Mouse (Mus musculus) heart, embryonic 13.5 days (tissue): ENCODE measurements around the gene Hjurp. TPM values are rescaled to one million over a fixed set of nuclear protein-coding genes. Genes with fewer than 3 reads are reported as not detected.

ENCODE experiments used
- ATAC-seq: fragments of 200-750 bp; cut with Nextera tagmentation; 2 replicates; pipeline ENCODE4 v1.8.0; 2017; ENCODE audit warnings: moderate TSS enrichment; ENCODE audit not compliant: insufficient number of reproducible peaks, low FRiP score, low TSS enrichment; ENCODE audit errors: extremely low read depth
- H3K27ac ChIP-seq: fragments of 300-500 bp; sonication (generic); replicated peaks from 2 replicates; pipeline ENCODE4 v1.5.1; 2015; ENCODE audit warnings: moderate library complexity, mild to moderate bottlenecking, inconsistent platforms
- H3K27me3 ChIP-seq: fragments of 300-500 bp; sonication (generic); replicated peaks from 2 replicates; pipeline ENCODE4 v1.6.1; 2015; ENCODE audit warnings: mild to moderate bottlenecking, inconsistent platforms
- H3K36me3 ChIP-seq: fragments of 300-500 bp; sonication (generic); 2 replicates; pipeline ENCODE4 v1.6.1; 2015; ENCODE audit warnings: mild to moderate bottlenecking, inconsistent platforms
- H3K4me1 ChIP-seq: fragments of 300-500 bp; sonication (generic); 2 replicates; pipeline ENCODE4 v1.6.1; 2015; ENCODE audit warnings: inconsistent platforms
- H3K4me2 ChIP-seq: fragments of 300-500 bp; sonication (generic); 2 replicates; pipeline ENCODE4 v1.6.1; 2015; ENCODE audit warnings: inconsistent platforms, mild to moderate bottlenecking, moderate library complexity
- H3K4me3 ChIP-seq: fragments of 300-500 bp; sonication (generic); 2 replicates; pipeline ENCODE4 v1.5.1; 2015; ENCODE audit warnings: moderate library complexity, mild to moderate bottlenecking, inconsistent platforms
- H3K9ac ChIP-seq: fragments of 300-500 bp; sonication (generic); 2 replicates; pipeline ENCODE4 v1.6.1; 2015; ENCODE audit warnings: inconsistent platforms, mild to moderate bottlenecking, moderate library complexity
- H3K9me3 ChIP-seq: fragments of 300-500 bp; sonication (generic); 2 replicates; pipeline ENCODE4 v1.6.1; 2016; ENCODE audit warnings: inconsistent platforms
- WGBS: fragments of 180-500 bp; shearing (Covaris S2); methylation state at CpG from one replicate; pipeline ENCODE4 v1.1.7; 2015; ENCODE audit warnings: mixed read lengths; 5-methylcytosine and 5-hydroxymethylcytosine counted together
- polyA plus RNA-seq: library from polyadenylated mRNA; unstranded; fragments of >200 nt; fragmentation: Nextera tagmentation; extraction: Ambion mirVana; gene quantifications from 2 replicates; pipeline ENCODE4 v1.2.1, GENCODE M21; 2015

The Hjurp gene
- polyA plus RNA-seq, 1 experiment from 2014 or later, result 102 TPM

- Histone ChIP-seq H3K27me3 (no peaks in the 10 kb centered on the region), H3K4me2 (no peak overlapping the region), H3K9ac (no peak overlapping the region), H3K27ac (no peak overlapping the region), H3K4me1 (no peaks in the 10 kb centered on the region), H3K9me3 (peaks cover 94% of the 10 kb centered on the region), H3K36me3 (no peaks in the 10 kb centered on the region), H3K4me3 (no peak overlapping the region)
- ATAC-seq, result no peak
- 34% methylated on average over 6 of the region's 6 CpGs for WGBS
These were observed 27.8 kb upstream of the Hjurp start for GRCm38 (mm10) chr1:88305018-88305795.

DNA sequence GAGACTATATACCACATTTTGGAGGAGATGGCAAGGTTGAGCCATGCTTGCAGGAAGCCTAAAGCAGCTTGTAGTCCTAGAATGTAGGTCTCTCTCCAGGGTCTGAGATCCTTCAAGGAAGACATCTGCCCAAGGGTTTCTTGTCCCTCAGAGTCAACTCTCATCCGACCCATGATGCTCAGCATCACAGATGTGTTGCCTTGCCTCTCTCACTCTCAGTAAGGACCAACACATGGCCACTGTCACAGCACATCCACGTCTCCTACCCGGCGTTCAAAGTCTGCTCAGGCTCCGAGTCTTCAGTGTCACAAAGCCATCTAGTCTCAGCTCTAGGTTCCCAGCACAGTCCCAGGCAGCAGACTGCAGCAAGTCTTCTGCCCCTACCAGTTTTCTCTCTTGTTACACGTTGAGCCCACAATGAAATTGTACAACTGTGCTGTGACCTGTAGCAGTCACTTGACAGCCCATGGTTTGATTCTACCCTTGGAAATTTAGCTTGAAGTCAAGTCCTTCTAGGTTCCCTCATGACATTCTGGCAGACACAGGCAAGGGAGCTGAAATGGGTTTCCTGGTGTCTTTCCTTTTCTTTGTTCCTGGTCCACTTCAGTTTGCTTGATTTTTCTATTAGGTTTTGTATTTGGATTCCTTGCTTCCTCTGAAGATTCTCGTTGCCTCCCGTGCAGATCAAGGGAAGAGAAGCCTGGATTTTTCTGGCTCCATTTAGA is 27.0 kb upstream of the Hjurp start:
- Histone ChIP-seq H3K4me3 (no peak overlapping the region), H3K4me2 (no peak overlapping the region), H3K27me3 (no peaks in the 10 kb centered on the region), H3K9ac (no peak overlapping the region), H3K27ac (no peak overlapping the region), H3K36me3 (no peaks in the 10 kb centered on the region), H3K4me1 (no peaks in the 10 kb centered on the region), H3K9me3 (peaks cover 94% of the 10 kb centered on the region)
- 51% methylated on average over 8 of the region's 8 CpGs for WGBS
- ATAC-seq, result no peak

GRCm38 (mm10) chr1:88303762-88304161 is 26.3 kb upstream of the Hjurp start:
- Histone ChIP-seq H3K27ac (no peak overlapping the region), H3K4me1 (no peaks in the 10 kb centered on the region), H3K27me3 (no peaks in the 10 kb centered on the region), H3K36me3 (no peaks in the 10 kb centered on the region), H3K9ac (no peak overlapping the region), H3K9me3 (peaks cover 94% of the 10 kb centered on the region), H3K4me2 (no peak overlapping the region), H3K4me3 (no peak overlapping the region)
- 55% methylated on average over 6 of the region's 6 CpGs for WGBS
- no peak for ATAC-seq

- Histone ChIP-seq H3K27ac (no peak overlapping the region), H3K4me1 (no peaks in the 10 kb centered on the region), H3K4me3 (no peak overlapping the region), H3K9ac (no peak overlapping the region), H3K9me3 (peaks cover 89% of the 10 kb centered on the region), H3K27me3 (no peaks in the 10 kb centered on the region), H3K4me2 (no peak overlapping the region), H3K36me3 (no peaks in the 10 kb centered on the region)
- ATAC-seq, result no peak; the same call in 1 of the 2 replicates
- 57% methylated on average over 14 of the region's 14 CpGs for WGBS
These were observed 24.8 kb upstream of the Hjurp start for GRCm38 (mm10) chr1:88302057-88302740.

GRCm38 (mm10) chr1:88301121-88302014 is 23.9 kb upstream of the Hjurp start:
- Histone ChIP-seq H3K4me2 (no peak overlapping the region), H3K36me3 (no peaks in the 10 kb centered on the region), H3K27me3 (no peaks in the 10 kb centered on the region), H3K27ac (no peak overlapping the region), H3K9ac (no peak overlapping the region), H3K4me3 (no peak overlapping the region), H3K9me3 (peaks cover 87% of the 10 kb centered on the region), H3K4me1 (no peaks in the 10 kb centered on the region)
- no peak; the same call in 1 of the 2 replicates for ATAC-seq
- WGBS, result 59% methylated on average over 9 of the region's 9 CpGs

DNA sequence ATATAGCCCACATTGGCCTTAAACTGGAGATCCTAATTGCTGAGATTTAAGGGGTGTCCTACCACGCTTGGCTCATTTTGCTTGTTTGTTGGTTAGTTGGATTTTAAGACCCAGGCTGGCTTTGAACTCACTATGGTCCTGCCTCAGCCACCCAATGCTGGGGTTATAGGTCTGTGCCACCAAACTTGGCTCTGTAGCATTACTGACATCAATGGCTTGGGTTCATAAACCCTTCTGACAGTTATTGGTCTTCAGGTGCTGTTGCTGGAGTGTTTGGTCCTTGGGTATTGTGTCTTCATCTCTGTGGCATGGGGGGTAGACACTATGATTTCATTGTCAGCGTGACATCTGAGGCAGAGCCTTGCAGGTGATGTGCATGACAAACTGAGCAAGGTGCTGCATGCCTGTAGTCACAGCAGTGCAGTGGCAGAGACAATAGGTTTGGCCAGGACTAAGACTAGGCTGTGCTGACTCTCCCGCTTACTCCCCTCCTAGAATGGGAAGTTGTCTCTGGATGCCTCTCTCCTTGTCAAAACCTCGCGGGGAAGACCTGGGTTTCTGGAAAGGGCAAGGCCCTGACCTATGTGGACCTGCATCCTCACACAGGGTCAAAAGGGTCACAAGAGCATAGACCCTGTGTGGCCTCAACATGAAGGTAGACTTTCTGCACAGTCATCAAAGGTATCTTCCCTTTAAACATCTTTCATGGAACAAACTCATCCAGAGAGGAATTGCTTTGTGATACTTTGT is 23.0 kb upstream of the Hjurp start:
- H3K27ac ChIP-seq, result no peak overlapping the region
- H3K4me2 ChIP-seq, result no peak overlapping the region
- 40% methylated on average over 5 of the region's 5 CpGs for WGBS
- peaks cover 88% of the 10 kb centered on the region for H3K9me3 ChIP-seq
- ATAC-seq, result no peak
- H3K9ac ChIP-seq, result no peak overlapping the region
- no peaks in the 10 kb centered on the region for H3K4me1 ChIP-seq
- H3K36me3 ChIP-seq, result no peaks in the 10 kb centered on the region
- H3K4me3 ChIP-seq, result no peak overlapping the region
- H3K27me3 ChIP-seq, result no peaks in the 10 kb centered on the region

GRCm38 (mm10) chr1:88299529-88299945 is 22.1 kb upstream of the Hjurp start:
- Histone ChIP-seq H3K9ac (no peak overlapping the region), H3K36me3 (no peaks in the 10 kb centered on the region), H3K4me3 (no peak overlapping the region), H3K4me2 (no peak overlapping the region), H3K27ac (no peak overlapping the region), H3K9me3 (peaks cover 85% of the 10 kb centered on the region), H3K27me3 (no peaks in the 10 kb centered on the region), H3K4me1 (no peaks in the 10 kb centered on the region)
- WGBS, result 71% methylated on average over 2 of the region's 2 CpGs
- no peak for ATAC-seq

- H3K9ac ChIP-seq, result no peak overlapping the region
- H3K27ac ChIP-seq, result no peak overlapping the region
- 51% methylated on average over 4 of the region's 4 CpGs for WGBS
- H3K9me3 ChIP-seq, result peaks cover 83% of the 10 kb centered on the region
- no peaks in the 10 kb centered on the region for H3K36me3 ChIP-seq
- no peaks in the 10 kb centered on the region for H3K4me1 ChIP-seq
- H3K4me2 ChIP-seq, result no peak overlapping the region
- no peak for ATAC-seq
- no peaks in the 10 kb centered on the region for H3K27me3 ChIP-seq
- no peak overlapping the region for H3K4me3 ChIP-seq
These were observed 21.5 kb upstream of the Hjurp start for GRCm38 (mm10) chr1:88298686-88299528.

DNA sequence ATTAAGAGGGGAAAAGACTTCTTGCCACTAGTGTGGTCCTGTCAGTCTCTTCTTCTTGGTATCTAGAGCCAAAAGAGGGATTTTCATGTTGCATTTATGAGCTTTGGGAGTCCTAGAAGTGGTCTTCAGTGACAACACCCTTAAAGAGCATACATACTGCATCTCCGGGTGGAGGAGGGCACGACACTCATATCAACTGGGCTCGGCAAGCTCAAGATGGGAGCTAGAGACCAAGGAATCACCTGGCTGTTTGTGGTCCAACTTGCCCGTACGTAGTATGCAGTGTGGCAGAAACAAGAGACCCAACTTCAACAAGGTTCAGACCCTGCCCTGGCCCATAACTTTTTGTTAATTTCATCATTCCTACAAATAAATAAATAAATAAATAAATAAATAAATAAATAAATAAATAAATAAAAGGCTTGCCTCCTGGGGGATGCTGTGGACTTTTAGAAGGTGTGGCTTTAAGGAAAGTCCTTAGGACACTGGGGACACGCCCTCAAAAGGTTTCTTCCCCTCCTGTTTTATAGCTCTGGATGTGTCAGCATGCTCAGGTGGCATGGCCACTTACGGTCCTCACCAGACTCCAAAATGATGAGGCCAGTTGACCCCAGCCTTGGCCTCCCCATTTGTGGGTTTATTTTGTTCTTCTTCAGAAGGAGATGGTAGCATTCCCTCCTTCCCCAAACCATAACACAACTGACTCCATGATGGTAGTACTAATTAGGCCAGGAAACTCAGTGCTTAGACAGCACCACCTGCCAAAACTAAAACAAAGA is 20.2 kb upstream of the Hjurp start:
- no peak overlapping the region for H3K4me2 ChIP-seq
- H3K9me3 ChIP-seq, result peaks cover 74% of the 10 kb centered on the region
- no peak overlapping the region for H3K27ac ChIP-seq
- no peaks in the 10 kb centered on the region for H3K36me3 ChIP-seq
- no peak overlapping the region for H3K4me3 ChIP-seq
- ATAC-seq, result no peak
- 59% methylated on average over 7 of the region's 7 CpGs for WGBS
- H3K27me3 ChIP-seq, result no peaks in the 10 kb centered on the region
- H3K4me1 ChIP-seq, result no peaks in the 10 kb centered on the region
- H3K9ac ChIP-seq, result no peak overlapping the region
